Comparison of ENCODE assay signal across 23 mouse cellular contexts in the genomic region with DNA sequence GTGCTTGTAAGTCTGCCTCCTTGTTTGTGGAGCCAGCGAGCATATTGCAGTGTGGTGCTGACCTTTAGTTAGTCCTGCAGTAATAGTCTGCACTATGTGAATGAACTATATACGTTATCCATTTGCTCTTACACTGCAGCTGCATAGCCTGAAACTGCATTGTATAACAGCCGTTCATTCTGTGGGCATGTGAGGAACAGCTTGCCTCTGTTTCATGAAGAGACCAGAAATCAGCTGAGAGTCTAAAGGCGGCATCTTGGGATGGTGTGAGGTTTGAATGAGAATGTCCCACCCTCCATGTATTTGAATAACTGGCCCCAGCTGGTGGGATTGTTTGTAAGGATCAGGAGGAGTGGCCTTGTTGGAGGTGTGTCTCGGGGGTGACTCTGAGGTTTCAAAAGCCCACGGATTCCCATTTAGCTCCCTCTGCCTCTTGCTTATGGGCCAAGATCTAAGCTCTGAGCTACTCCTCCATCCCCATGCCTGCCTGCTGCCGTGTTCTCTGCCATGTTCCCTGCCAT. TPM values are rescaled to one million over a fixed set of nuclear protein-coding genes. Genes with fewer than 3 reads are reported as not detected.
DNase-seq lines count a peak whose midpoint lies in the region; ATAC-seq and TF ChIP-seq lines count a peak whose summit lies in the region.
"Had no signal": no experiment of that assay in that cellular context is flagged by ENCODE, and none has a peak within 500 bp of the region (broad histone marks: within the 10 kb centered on the region; RNA-seq: fewer than 3 reads in every experiment).

No protein-coding gene starts in this region.

- H3K27me3 ChIP-seq in spleen, adult 2 months (ENCODE audit: control insufficient read depth, insufficient read depth, low read length) = no peaks in the 10 kb centered on the region
- H3K27me3 ChIP-seq: embryonic facial prominence, embryonic 15.5 days; heart, embryonic 15.5 days; limb, embryonic 13.5 days; liver, embryonic 15.5 days; neural tube, embryonic 12.5 days; Patski had no signal

- peak overlapping the region; percentile 22 for H3K27ac ChIP-seq in left cerebral cortex, adult 2 months
- peak overlapping the region; percentile 13; the same call in 1 of the 2 replicates for H3K27ac ChIP-seq in spleen, adult 2 months (ENCODE audit: insufficient read depth, low read length)
- H3K27ac ChIP-seq: embryonic facial prominence, embryonic 15.5 days; forebrain, embryonic 10.5 days; heart, embryonic 15.5 days; kidney, postnatal 0 days; limb, embryonic 13.5 days; liver, embryonic 15.5 days; neural tube, embryonic 12.5 days had no signal

- WGBS in spleen, adult 2 months = 60% methylated on average over 7 of the region's 7 CpGs

- TF ChIP-seq POLR2A in spleen, adult 2 months (IDR thresholded peaks at IDR 0.05; ENCODE audit: low read depth, low read length) = no peak

- ATAC-seq in activated CD4-positive, CD25-positive, alpha-beta regulatory T cell, adult 4 months = no peak
- ATAC-seq: hindbrain, embryonic 16.5 days; lung, postnatal 0 days; Patski had no signal

- H3K36me3 ChIP-seq in spleen, adult 2 months (ENCODE audit: control insufficient read depth, insufficient read depth, low read length) = no peaks in the 10 kb centered on the region
- H3K36me3 ChIP-seq: embryonic facial prominence, embryonic 15.5 days; heart, embryonic 15.5 days; liver, embryonic 15.5 days; neural tube, embryonic 12.5 days had no signal

- intact Hi-C loops in left cerebral cortex, adult 2 months (cut with DNase I) = loop anchor here (5.0 kb wide), 1 partner anchor 55 kb away; the partner anchor contains the start of gene Znrf1
- intact Hi-C loops in left cerebral cortex, postnatal 10 days (cut with DNase I) = no loop called here

- peak; percentile 28 to 55 for DNase-seq in frontal cortex, postnatal 36 days (ENCODE audit: low spot score in 2 of 2)
- DNase-seq in frontal cortex, postnatal 14 days (ENCODE audit: low spot score in 2 of 2) = no peak
- DNase-seq in left cerebral cortex, adult 2 months (ENCODE audit: extremely low spot score in 1 of 2, low spot score in 2 of 2) = no peak
- no peak for DNase-seq in left cerebral cortex, postnatal 10 days (ENCODE audit: extremely low spot score in 1 of 2, low spot score in 2 of 2)
- DNase-seq in spleen, adult 2 months (ENCODE audit: low read depth in 1 of 2, low spot score in 2 of 2) = no peak
- no peak for DNase-seq in spleen, postnatal 14 days (ENCODE audit: low spot score in 2 of 2)
- DNase-seq in brain, adult 2 months (ENCODE audit: low read depth, low spot score) = peak; percentile 79
- DNase-seq: B cell, adult 2 months; cerebellum, adult 9-11 months; heart, adult 18-20 months; kidney, adult 11 months; right cerebral cortex, postnatal 25 days had no signal

- H3K4me1 ChIP-seq in spleen, adult 2 months (ENCODE audit: control insufficient read depth, insufficient read depth, insufficient read length) = peaks cover 32% of the 10 kb centered on the region

- no peak for TF ChIP-seq CTCF in left cerebral cortex, adult 2 months (IDR thresholded peaks at IDR 0.05)
- no peak for TF ChIP-seq CTCF in spleen, adult 2 months (IDR thresholded peaks at IDR 0.05; ENCODE audit: extremely low read depth, insufficient read depth, insufficient read length, insufficient replicate concordance)

- no peak overlapping the region for H3K4me3 ChIP-seq in left cerebral cortex, adult 2 months
- no peak overlapping the region for H3K4me3 ChIP-seq in spleen, adult 2 months (ENCODE audit: extremely low read depth, insufficient read depth, insufficient read length)
- H3K4me3 ChIP-seq: embryonic facial prominence, embryonic 15.5 days; forebrain, embryonic 10.5 days; heart, embryonic 15.5 days; limb, embryonic 13.5 days; liver, embryonic 15.5 days; neural tube, embryonic 12.5 days had no signal

RNA-seq across cellular contexts. Expression of gene Ldhd, which starts 37.7 kb away (rescaled TPM):
- 10 to 100 TPM; 10.1 to 10.8 TPM for total RNA-seq in left cerebral cortex, adult 2 months (2021)
- total RNA-seq in left cerebral cortex, postnatal 10 days (2021) = 1 to 10 TPM; 1.9 to 2.2 TPM
- polyA plus RNA-seq in spleen, adult 2 months (2012; rRNA removed) = 1.2 and 1.8 TPM in 2 replicates
- 1 to 10 TPM in 1 of 2 experiments, under 1 TPM in 1; 0.18 to 1.2 TPM for polyA plus RNA-seq in activated CD4-positive, CD25-positive, alpha-beta regulatory T cell, adult 4 months (2017; shearing (Covaris generic))
- polyA plus RNA-seq: forebrain, embryonic 10.5 days had no signal

RNA-seq across cellular contexts. Expression of gene Zfp1, which starts 50.8 kb away (rescaled TPM):
- total RNA-seq in left cerebral cortex, adult 2 months (2021) = 10 to 100 TPM; 22.0 to 23.5 TPM
- 10 to 100 TPM; 21.9 to 22.7 TPM for total RNA-seq in left cerebral cortex, postnatal 10 days (2021)
- 4.9 and 5.2 TPM in 2 replicates for polyA plus RNA-seq in spleen, adult 2 months (2012; rRNA removed)
- polyA plus RNA-seq in activated CD4-positive, CD25-positive, alpha-beta regulatory T cell, adult 4 months (2017; shearing (Covaris generic)) = 10 to 100 TPM; 28.1 to 33.1 TPM

RNA-seq across cellular contexts. Expression of gene Znrf1, which starts 56.6 kb away (rescaled TPM):
- total RNA-seq in left cerebral cortex, adult 2 months (2021) = 100 to 1,000 TPM; 166 to 171 TPM
- 100 to 1,000 TPM; 168 to 171 TPM for total RNA-seq in left cerebral cortex, postnatal 10 days (2021)
- 62.9 and 73.2 TPM in 2 replicates for polyA plus RNA-seq in spleen, adult 2 months (2012; rRNA removed)
- 10 to 100 TPM; 31.6 to 41.8 TPM for polyA plus RNA-seq in activated CD4-positive, CD25-positive, alpha-beta regulatory T cell, adult 4 months (2017; shearing (Covaris generic))

Comparison
In these comparisons a context has a peak if more than half of its experiments do, and no peak if none do; other contexts are left out.
1. DNase-seq: peak in frontal cortex, postnatal 36 days (2 of 2) and brain, adult 2 months (single experiment); none in frontal cortex, postnatal 14 days (0 of 2), left cerebral cortex, adult 2 months (0 of 2), left cerebral cortex, postnatal 10 days (0 of 2), spleen, adult 2 months (0 of 2) and spleen, postnatal 14 days (0 of 2).